Mouse (Mus musculus): Measurements from ENCODE around the gene Rassf8. TPM values are rescaled to one million over a fixed set of nuclear protein-coding genes. Genes with fewer than 3 reads are reported as not detected.

Rassf8 gene
- polyA plus RNA-seq, 1 experiment from 2014 or later, result 4.4 TPM

GRCm38 (mm10) chr6:145722596-145722995, 24.0 kb upstream of the Rassf8 start:
- no peaks in the 10 kb centered on the region for H3K9me3 ChIP-seq (ENCODE audit: control insufficient read depth, low read length)
- no peaks in the 10 kb centered on the region for H3K36me3 ChIP-seq (ENCODE audit: control insufficient read depth, insufficient read depth, low read length)
- H3K4me1 ChIP-seq (ENCODE audit: control insufficient read depth, insufficient read depth, low read length), result no peaks in the 10 kb centered on the region
- H3K9ac ChIP-seq (replicated peaks; ENCODE audit: low read length), result no peak overlapping the region
- no peak overlapping the region for H3K4me3 ChIP-seq (replicated peaks; ENCODE audit: low read depth, low read length)
- WGBS, result 45% methylated on average over 7 of the region's 7 CpGs
- DNase-seq, result no peak
- no peak overlapping the region for H3K4me2 ChIP-seq (ENCODE audit: low read length)
- ATAC-seq (ENCODE audit: low FRiP score, low TSS enrichment), result no peak
- no peaks in the 10 kb centered on the region for H3K27me3 ChIP-seq (ENCODE audit: control insufficient read depth, insufficient read depth, low read length)
- no peak overlapping the region for H3K27ac ChIP-seq (replicated peaks; ENCODE audit: low read depth, low read length)

- H3K27ac ChIP-seq (replicated peaks; ENCODE audit: low read depth, low read length), result no peak overlapping the region
- ATAC-seq (ENCODE audit: low FRiP score, low TSS enrichment) (no peak), DNase-seq (no peak)
- no peak overlapping the region for H3K4me2 ChIP-seq (ENCODE audit: low read length)
- no peaks in the 10 kb centered on the region for H3K27me3 ChIP-seq (ENCODE audit: control insufficient read depth, insufficient read depth, low read length)
- H3K9me3 ChIP-seq (ENCODE audit: control insufficient read depth, low read length), result no peaks in the 10 kb centered on the region
- H3K36me3 ChIP-seq (ENCODE audit: control insufficient read depth, insufficient read depth, low read length), result no peaks in the 10 kb centered on the region
- H3K9ac ChIP-seq (replicated peaks; ENCODE audit: low read length), result no peak overlapping the region
- H3K4me3 ChIP-seq (replicated peaks; ENCODE audit: low read depth, low read length), result no peak overlapping the region
- H3K4me1 ChIP-seq (ENCODE audit: control insufficient read depth, insufficient read depth, low read length), result no peaks in the 10 kb centered on the region
- 85% methylated on average over 13 of the region's 13 CpGs for WGBS
These were observed 23.3 kb upstream of the Rassf8 start for GRCm38 (mm10) chr6:145723131-145723863.

GRCm38 (mm10) chr6:145725849-145726248, 20.7 kb upstream of the Rassf8 start:
- no peaks in the 10 kb centered on the region for H3K27me3 ChIP-seq (ENCODE audit: control insufficient read depth, insufficient read depth, low read length)
- no peak for DNase-seq
- H3K4me2 ChIP-seq (ENCODE audit: low read length), result no peak overlapping the region
- no peaks in the 10 kb centered on the region for H3K4me1 ChIP-seq (ENCODE audit: control insufficient read depth, insufficient read depth, low read length)
- H3K9me3 ChIP-seq (ENCODE audit: control insufficient read depth, low read length), result no peaks in the 10 kb centered on the region
- H3K4me3 ChIP-seq (replicated peaks; ENCODE audit: low read depth, low read length), result no peak overlapping the region
- ATAC-seq (ENCODE audit: low FRiP score, low TSS enrichment), result no peak
- H3K27ac ChIP-seq (replicated peaks; ENCODE audit: low read depth, low read length), result no peak overlapping the region
- WGBS, result 86% methylated on average over 10 of the region's 10 CpGs
- H3K36me3 ChIP-seq (ENCODE audit: control insufficient read depth, insufficient read depth, low read length), result no peaks in the 10 kb centered on the region
- no peak overlapping the region for H3K9ac ChIP-seq (replicated peaks; ENCODE audit: low read length)

GRCm38 (mm10) chr6:145726986-145727385, 19.6 kb upstream of the Rassf8 start:
- no peaks in the 10 kb centered on the region for H3K4me1 ChIP-seq (ENCODE audit: control insufficient read depth, insufficient read depth, low read length)
- H3K9ac ChIP-seq (replicated peaks; ENCODE audit: low read length), result no peak overlapping the region
- no peak overlapping the region for H3K4me3 ChIP-seq (replicated peaks; ENCODE audit: low read depth, low read length)
- no peaks in the 10 kb centered on the region for H3K36me3 ChIP-seq (ENCODE audit: control insufficient read depth, insufficient read depth, low read length)
- H3K27me3 ChIP-seq (ENCODE audit: control insufficient read depth, insufficient read depth, low read length), result no peaks in the 10 kb centered on the region
- H3K27ac ChIP-seq (replicated peaks; ENCODE audit: low read depth, low read length), result no peak overlapping the region
- ATAC-seq (ENCODE audit: low FRiP score, low TSS enrichment) (no peak), DNase-seq (no peak)
- no peak overlapping the region for H3K4me2 ChIP-seq (ENCODE audit: low read length)
- 54% methylated on average over 5 of the region's 5 CpGs for WGBS
- no peaks in the 10 kb centered on the region for H3K9me3 ChIP-seq (ENCODE audit: control insufficient read depth, low read length)

GRCm38 (mm10) chr6:145732868-145733267, 13.7 kb upstream of the Rassf8 start:
- Histone ChIP-seq H3K27ac (replicated peaks; ENCODE audit: low read depth, low read length) (no peak overlapping the region), H3K9ac (replicated peaks; ENCODE audit: low read length) (no peak overlapping the region), H3K9me3 (ENCODE audit: control insufficient read depth, low read length) (no peaks in the 10 kb centered on the region), H3K27me3 (ENCODE audit: control insufficient read depth, insufficient read depth, low read length) (no peaks in the 10 kb centered on the region), H3K4me3 (replicated peaks; ENCODE audit: low read depth, low read length) (no peak overlapping the region), H3K36me3 (ENCODE audit: control insufficient read depth, insufficient read depth, low read length) (no peaks in the 10 kb centered on the region), H3K4me2 (ENCODE audit: low read length) (no peak overlapping the region), H3K4me1 (ENCODE audit: control insufficient read depth, insufficient read depth, low read length) (no peaks in the 10 kb centered on the region)
- DNase-seq (no peak), ATAC-seq (ENCODE audit: low FRiP score, low TSS enrichment) (no peak)
- WGBS, result 71% methylated on average over 5 of the region's 5 CpGs

- Histone ChIP-seq H3K4me2 (ENCODE audit: low read length) (no peak overlapping the region), H3K27me3 (ENCODE audit: control insufficient read depth, insufficient read depth, low read length) (no peaks in the 10 kb centered on the region), H3K27ac (replicated peaks; ENCODE audit: low read depth, low read length) (no peak overlapping the region), H3K4me3 (replicated peaks; ENCODE audit: low read depth, low read length) (no peak overlapping the region), H3K9me3 (ENCODE audit: control insufficient read depth, low read length) (no peaks in the 10 kb centered on the region), H3K36me3 (ENCODE audit: control insufficient read depth, insufficient read depth, low read length) (no peaks in the 10 kb centered on the region), H3K9ac (replicated peaks; ENCODE audit: low read length) (no peak overlapping the region), H3K4me1 (ENCODE audit: control insufficient read depth, insufficient read depth, low read length) (no peaks in the 10 kb centered on the region)
- no peak for ATAC-seq (ENCODE audit: low FRiP score, low TSS enrichment)
- DNase-seq, result no peak
- WGBS, result 74% methylated on average over 4 of the region's 4 CpGs
These were observed 13.3 kb upstream of the Rassf8 start for GRCm38 (mm10) chr6:145733276-145733675.

- Histone ChIP-seq H3K4me3 (replicated peaks; ENCODE audit: low read depth, low read length) (no peak overlapping the region), H3K27me3 (ENCODE audit: control insufficient read depth, insufficient read depth, low read length) (no peaks in the 10 kb centered on the region), H3K27ac (replicated peaks; ENCODE audit: low read depth, low read length) (no peak overlapping the region), H3K9me3 (ENCODE audit: control insufficient read depth, low read length) (no peaks in the 10 kb centered on the region), H3K9ac (replicated peaks; ENCODE audit: low read length) (no peak overlapping the region), H3K4me2 (ENCODE audit: low read length) (no peak overlapping the region), H3K36me3 (ENCODE audit: control insufficient read depth, insufficient read depth, low read length) (no peaks in the 10 kb centered on the region), H3K4me1 (ENCODE audit: control insufficient read depth, insufficient read depth, low read length) (no peaks in the 10 kb centered on the region)
- DNase-seq (no peak), ATAC-seq (ENCODE audit: low FRiP score, low TSS enrichment) (no peak)
- WGBS, result 41% methylated on average over 5 of the region's 5 CpGs
These were observed 12.6 kb upstream of the Rassf8 start for GRCm38 (mm10) chr6:145733911-145734310.

DNA sequence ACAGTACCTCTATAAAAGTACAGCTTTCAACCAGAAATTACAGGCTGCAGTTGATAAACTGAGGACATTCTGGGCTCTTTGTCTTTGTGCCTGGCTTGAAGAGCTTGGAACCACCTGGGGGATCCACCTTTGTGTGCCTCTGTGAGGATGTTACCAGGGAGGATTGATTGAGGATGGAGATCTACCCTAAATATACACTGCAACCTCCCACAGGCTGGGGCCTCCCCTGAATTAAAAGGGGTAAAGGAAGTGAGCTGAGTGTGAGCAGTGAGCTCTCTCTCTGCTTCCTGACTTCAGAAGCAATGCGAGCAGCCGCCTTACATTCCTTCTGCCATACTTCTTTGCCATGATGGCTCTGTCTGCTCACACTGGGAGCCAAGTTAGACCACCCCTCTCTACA, 10.4 kb upstream of the Rassf8 start:
- Histone ChIP-seq H3K9me3 (ENCODE audit: control insufficient read depth, low read length) (no peaks in the 10 kb centered on the region), H3K27me3 (ENCODE audit: control insufficient read depth, insufficient read depth, low read length) (no peaks in the 10 kb centered on the region), H3K4me2 (ENCODE audit: low read length) (no peak overlapping the region), H3K4me1 (ENCODE audit: control insufficient read depth, insufficient read depth, low read length) (no peaks in the 10 kb centered on the region), H3K36me3 (ENCODE audit: control insufficient read depth, insufficient read depth, low read length) (no peaks in the 10 kb centered on the region), H3K4me3 (replicated peaks; ENCODE audit: low read depth, low read length) (no peak overlapping the region), H3K9ac (replicated peaks; ENCODE audit: low read length) (no peak overlapping the region), H3K27ac (replicated peaks; ENCODE audit: low read depth, low read length) (no peak overlapping the region)
- 90% methylated on average over 2 of the region's 2 CpGs for WGBS
- DNase-seq, result no peak
- ATAC-seq (ENCODE audit: low FRiP score, low TSS enrichment), result no peak

GRCm38 (mm10) chr6:145739231-145739630, 7.3 kb upstream of the Rassf8 start:
- no peak overlapping the region for H3K4me3 ChIP-seq (replicated peaks; ENCODE audit: low read depth, low read length)
- H3K4me1 ChIP-seq (ENCODE audit: control insufficient read depth, insufficient read depth, low read length), result no peaks in the 10 kb centered on the region
- no peak for DNase-seq
- H3K27me3 ChIP-seq (ENCODE audit: control insufficient read depth, insufficient read depth, low read length), result no peaks in the 10 kb centered on the region
- no peak overlapping the region for H3K9ac ChIP-seq (replicated peaks; ENCODE audit: low read length)
- 85% methylated on average over 6 of the region's 6 CpGs for WGBS
- no peak overlapping the region for H3K4me2 ChIP-seq (ENCODE audit: low read length)
- H3K9me3 ChIP-seq (ENCODE audit: control insufficient read depth, low read length), result no peaks in the 10 kb centered on the region
- H3K27ac ChIP-seq (replicated peaks; ENCODE audit: low read depth, low read length), result no peak overlapping the region
- no peaks in the 10 kb centered on the region for H3K36me3 ChIP-seq (ENCODE audit: control insufficient read depth, insufficient read depth, low read length)
- ATAC-seq (ENCODE audit: low FRiP score, low TSS enrichment), result no peak
